Mouse (Mus musculus) stomach, embryonic 15.5 days (tissue): ENCODE measurements around the gene Osbpl6. TPM values are rescaled to one million over a fixed set of nuclear protein-coding genes. Genes with fewer than 3 reads are reported as not detected.

Experiments used
- ATAC-seq: fragments of 200-750 bp; cut with Nextera tagmentation; 2 replicates; pipeline ENCODE4 v1.8.0; 2017; ENCODE audit warnings: low read depth, moderate number of reproducible peaks, moderate TSS enrichment; ENCODE audit not compliant: insufficient read depth, low FRiP score
- H3K27ac ChIP-seq: fragments of 300-500 bp; sonication (generic); 2 replicates; pipeline ENCODE4 v1.5.1; 2015; ENCODE audit warnings: mild to moderate bottlenecking, inconsistent platforms
- H3K27me3 ChIP-seq: fragments of 300-500 bp; sonication (generic); replicated peaks from 2 replicates; pipeline ENCODE4 v1.6.1; 2015; ENCODE audit warnings: inconsistent platforms
- H3K36me3 ChIP-seq: fragments of 300-500 bp; sonication (generic); 2 replicates; pipeline ENCODE4 v1.6.1; 2015; ENCODE audit warnings: inconsistent platforms
- H3K4me1 ChIP-seq: fragments of 300-500 bp; sonication (generic); 2 replicates; pipeline ENCODE4 v1.6.1; 2015; ENCODE audit warnings: inconsistent platforms
- H3K4me2 ChIP-seq: fragments of 300-500 bp; sonication (generic); 2 replicates; pipeline ENCODE4 v1.6.1; 2015; ENCODE audit warnings: mild to moderate bottlenecking, inconsistent platforms
- H3K4me3 ChIP-seq: fragments of 300-500 bp; sonication (generic); replicated peaks from 2 replicates; pipeline ENCODE4 v1.5.1; 2015; ENCODE audit warnings: inconsistent platforms
- H3K9ac ChIP-seq: fragments of 300-500 bp; sonication (generic); 2 replicates; pipeline ENCODE4 v1.6.1; 2015; ENCODE audit warnings: inconsistent platforms
- H3K9me3 ChIP-seq: fragments of 300-500 bp; sonication (generic); 2 replicates; pipeline ENCODE4 v1.6.1; 2016; ENCODE audit warnings: inconsistent platforms
- WGBS: fragments of 180-500 bp; shearing (Covaris S2); methylation state at CpG from one replicate; pipeline ENCODE4 v1.1.7; 2015; 5-methylcytosine and 5-hydroxymethylcytosine counted together
- polyA plus RNA-seq: library from polyadenylated mRNA; unstranded; fragments of >200 nt; fragmentation: Nextera tagmentation; extraction: Ambion mirVana; gene quantifications from 2 replicates; pipeline ENCODE4 v1.2.1, GENCODE M21; 2015

The Osbpl6 gene
- polyA plus RNA-seq, 1 experiment from 2014 or later, result 10.5 TPM

- Histone ChIP-seq H3K27ac (no peak overlapping the region), H3K4me3 (no peak overlapping the region), H3K36me3 (no peaks in the 10 kb centered on the region), H3K9ac (no peak overlapping the region), H3K4me2 (no peak overlapping the region), H3K9me3 (no peaks in the 10 kb centered on the region), H3K27me3 (no peaks in the 10 kb centered on the region), H3K4me1 (no peaks in the 10 kb centered on the region)
- no peak for ATAC-seq
- 79% methylated on average over 8 of the region's 8 CpGs for WGBS
Observed at GRCm38 (mm10) chr2:76469751-76470099, 63.4 kb downstream of the Osbpl6 start.

GRCm38 (mm10) chr2:76470391-76470790 is 64.1 kb downstream of the Osbpl6 start:
- Histone ChIP-seq H3K4me2 (no peak overlapping the region), H3K27me3 (no peaks in the 10 kb centered on the region), H3K27ac (no peak overlapping the region), H3K9ac (no peak overlapping the region), H3K36me3 (no peaks in the 10 kb centered on the region), H3K4me3 (no peak overlapping the region), H3K9me3 (no peaks in the 10 kb centered on the region), H3K4me1 (no peaks in the 10 kb centered on the region)
- no peak for ATAC-seq
- WGBS, result 66% methylated on average over 9 of the region's 9 CpGs

- Histone ChIP-seq H3K27ac (no peak overlapping the region), H3K27me3 (no peaks in the 10 kb centered on the region), H3K4me2 (no peak overlapping the region), H3K9me3 (no peaks in the 10 kb centered on the region), H3K9ac (no peak overlapping the region), H3K4me1 (no peaks in the 10 kb centered on the region), H3K36me3 (no peaks in the 10 kb centered on the region), H3K4me3 (no peak overlapping the region)
- ATAC-seq, result no peak
- 36% methylated on average over 1 of the region's 1 CpGs for WGBS
Observed at GRCm38 (mm10) chr2:76475788-76476187, 69.5 kb downstream of the Osbpl6 start.

GRCm38 (mm10) chr2:76488764-76489163 is 82.5 kb downstream of the Osbpl6 start:
- Histone ChIP-seq H3K4me1 (no peaks in the 10 kb centered on the region), H3K4me3 (no peak overlapping the region), H3K27me3 (no peaks in the 10 kb centered on the region), H3K36me3 (no peaks in the 10 kb centered on the region), H3K27ac (no peak overlapping the region), H3K4me2 (no peak overlapping the region), H3K9me3 (no peaks in the 10 kb centered on the region), H3K9ac (no peak overlapping the region)
- ATAC-seq, result no peak
- 83% methylated on average over 4 of the region's 4 CpGs for WGBS

GRCm38 (mm10) chr2:76490198-76490597 is 83.9 kb downstream of the Osbpl6 start:
- WGBS, result 91% methylated on average over 8 of the region's 8 CpGs
- H3K4me3 ChIP-seq, result no peak overlapping the region
- no peak overlapping the region for H3K4me2 ChIP-seq
- H3K4me1 ChIP-seq, result no peaks in the 10 kb centered on the region
- H3K9me3 ChIP-seq, result no peaks in the 10 kb centered on the region
- H3K9ac ChIP-seq, result no peak overlapping the region
- H3K36me3 ChIP-seq, result no peaks in the 10 kb centered on the region
- no peak for ATAC-seq
- H3K27me3 ChIP-seq, result no peaks in the 10 kb centered on the region
- no peak overlapping the region for H3K27ac ChIP-seq

- H3K4me1 ChIP-seq, result no peaks in the 10 kb centered on the region
- no peak for ATAC-seq
- H3K9me3 ChIP-seq, result no peaks in the 10 kb centered on the region
- no peaks in the 10 kb centered on the region for H3K27me3 ChIP-seq
- no peak overlapping the region for H3K4me3 ChIP-seq
- H3K36me3 ChIP-seq, result no peaks in the 10 kb centered on the region
- no peak overlapping the region for H3K9ac ChIP-seq
- no peak overlapping the region for H3K27ac ChIP-seq
- 86% methylated on average over 6 of the region's 6 CpGs for WGBS
- no peak overlapping the region for H3K4me2 ChIP-seq
Observed at GRCm38 (mm10) chr2:76491371-76491770, 85.1 kb downstream of the Osbpl6 start.

GRCm38 (mm10) chr2:76492224-76492623 is 85.9 kb downstream of the Osbpl6 start:
- H3K27me3 ChIP-seq, result no peaks in the 10 kb centered on the region
- H3K4me3 ChIP-seq, result no peak overlapping the region
- H3K9ac ChIP-seq, result no peak overlapping the region
- H3K27ac ChIP-seq, result no peak overlapping the region
- no peaks in the 10 kb centered on the region for H3K36me3 ChIP-seq
- H3K4me2 ChIP-seq, result no peak overlapping the region
- 37% methylated on average over 7 of the region's 7 CpGs for WGBS
- no peaks in the 10 kb centered on the region for H3K4me1 ChIP-seq
- H3K9me3 ChIP-seq, result no peaks in the 10 kb centered on the region
- ATAC-seq, result no peak

- ATAC-seq, result no peak
- no peak overlapping the region for H3K27ac ChIP-seq
Observed at GRCm38 (mm10) chr2:76496006-76496748, 89.9 kb downstream of the Osbpl6 start.

GRCm38 (mm10) chr2:76496749-76497140 is 90.4 kb downstream of the Osbpl6 start:
- Histone ChIP-seq H3K27me3 (no peaks in the 10 kb centered on the region), H3K27ac (no peak overlapping the region), H3K9ac (no peak overlapping the region), H3K4me2 (no peak overlapping the region), H3K36me3 (no peaks in the 10 kb centered on the region), H3K4me1 (no peaks in the 10 kb centered on the region), H3K4me3 (no peak overlapping the region), H3K9me3 (no peaks in the 10 kb centered on the region)
- 69% methylated on average over 4 of the region's 4 CpGs for WGBS
- no peak for ATAC-seq

More at GRCm38 (mm10) chr2:76496006-76496748, 89.9 kb downstream of the Osbpl6 start:
- Histone ChIP-seq H3K9me3 (no peaks in the 10 kb centered on the region), H3K27me3 (no peaks in the 10 kb centered on the region), H3K4me1 (no peaks in the 10 kb centered on the region), H3K4me3 (no peak overlapping the region), H3K4me2 (no peak overlapping the region), H3K9ac (no peak overlapping the region), H3K36me3 (no peaks in the 10 kb centered on the region)
- WGBS, result 74% methylated on average over 11 of the region's 11 CpGs

- no peaks in the 10 kb centered on the region for H3K4me1 ChIP-seq
- H3K36me3 ChIP-seq, result no peaks in the 10 kb centered on the region
- H3K4me3 ChIP-seq, result no peak overlapping the region
- no peak overlapping the region for H3K27ac ChIP-seq
- H3K27me3 ChIP-seq, result no peaks in the 10 kb centered on the region
- no peak for ATAC-seq
- WGBS, result 80% methylated on average over 11 of the region's 11 CpGs
- H3K4me2 ChIP-seq, result no peak overlapping the region
- H3K9ac ChIP-seq, result no peak overlapping the region
- H3K9me3 ChIP-seq, result no peaks in the 10 kb centered on the region
Observed at GRCm38 (mm10) chr2:76498891-76499290, 92.6 kb downstream of the Osbpl6 start.

GRCm38 (mm10) chr2:76504122-76504839 is 98.0 kb downstream of the Osbpl6 start:
- Histone ChIP-seq H3K4me3 (no peak overlapping the region), H3K4me2 (no peak overlapping the region), H3K9me3 (no peaks in the 10 kb centered on the region), H3K9ac (no peak overlapping the region), H3K27me3 (no peaks in the 10 kb centered on the region), H3K4me1 (no peaks in the 10 kb centered on the region), H3K27ac (no peak overlapping the region), H3K36me3 (no peaks in the 10 kb centered on the region)
- no peak for ATAC-seq
- 53% methylated on average over 12 of the region's 12 CpGs for WGBS

GRCm38 (mm10) chr2:76504989-76505388 is 98.7 kb downstream of the Osbpl6 start:
- Histone ChIP-seq H3K36me3 (no peaks in the 10 kb centered on the region), H3K27ac (no peak overlapping the region), H3K9ac (no peak overlapping the region), H3K4me3 (no peak overlapping the region), H3K4me2 (no peak overlapping the region), H3K4me1 (no peaks in the 10 kb centered on the region), H3K27me3 (no peaks in the 10 kb centered on the region), H3K9me3 (no peaks in the 10 kb centered on the region)
- 86% methylated on average over 2 of the region's 2 CpGs for WGBS
- ATAC-seq, result no peak
